Mouse (Mus musculus): Measurements from ENCODE around the gene Atg9b.

Gene Atg9b

DNA sequence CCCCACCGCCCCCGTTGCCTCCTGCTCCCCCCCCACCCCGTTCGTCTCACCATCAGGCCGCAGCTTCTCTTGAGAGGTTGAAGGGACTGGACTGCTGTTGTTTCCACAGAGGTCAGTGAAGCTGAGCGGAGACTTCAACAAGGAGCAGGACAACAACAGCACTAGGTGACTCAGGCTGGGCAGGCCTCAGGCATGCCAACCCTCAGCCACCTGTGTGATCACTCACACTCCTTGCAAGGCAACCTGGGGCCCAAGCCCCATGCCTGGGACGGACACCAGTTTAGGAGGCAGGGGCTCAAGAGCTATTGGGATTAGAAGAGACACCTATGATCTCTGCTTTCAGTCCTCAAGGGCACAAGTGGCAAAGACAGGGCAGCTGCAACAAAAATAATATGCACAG is at the start of gene Atg9b:
TSS of gene Atg9b (minus strand) at position 280 of the 400 bp plus-strand sequence.
- no peak for DNase-seq (ENCODE audit: low read depth)

GRCm38 (mm10) chr5:24441187-24441586 is 49.2 kb upstream of the Atg9b start:
- no peak for DNase-seq (ENCODE audit: low read depth)

- no peak for DNase-seq (ENCODE audit: low read depth)
Observed at GRCm38 (mm10) chr5:24433993-24434392, 42.0 kb upstream of the Atg9b start.

DNA sequence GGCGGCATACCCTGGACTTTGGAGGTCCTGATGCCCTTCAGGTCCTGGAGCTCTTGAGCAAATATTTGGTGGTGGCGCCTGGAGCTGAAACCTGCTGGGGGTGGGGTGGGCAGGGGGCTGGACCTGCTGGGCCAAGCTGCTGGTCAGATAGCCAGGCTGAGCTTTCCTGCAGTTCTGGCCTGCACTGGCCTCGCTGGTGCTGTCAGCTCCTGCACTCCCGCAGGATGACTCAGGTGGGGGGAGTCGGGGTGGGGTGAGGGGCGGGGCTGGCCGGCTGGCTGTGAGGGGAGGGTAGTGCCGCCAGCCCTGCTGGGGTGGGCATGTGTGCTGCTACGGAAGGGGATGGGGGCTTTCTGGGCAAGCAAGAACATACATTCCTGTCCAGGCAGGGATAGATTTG is 36.7 kb upstream of the Atg9b start:
- peak; percentile 75 for DNase-seq (ENCODE audit: low read depth)

DNA sequence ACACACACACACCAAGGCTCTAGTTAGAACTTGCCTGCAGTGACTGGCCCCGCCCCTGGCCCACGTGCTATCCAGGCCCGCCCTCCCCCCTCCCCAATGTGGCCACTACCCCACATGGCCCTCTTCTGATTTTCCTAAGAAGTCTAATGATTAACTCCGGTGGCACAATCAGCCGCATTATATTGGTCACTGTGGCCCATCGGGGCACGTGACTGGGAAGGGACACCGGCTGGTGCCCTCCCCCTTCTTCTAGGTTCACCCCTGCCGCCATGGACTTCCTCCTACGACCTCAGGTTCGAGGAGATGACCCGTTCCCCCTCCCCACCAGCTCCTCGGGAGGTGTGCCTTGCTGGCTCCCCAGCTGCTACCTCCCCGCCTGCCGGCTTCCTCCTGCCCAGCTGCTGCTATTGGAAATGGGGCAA is 36.0 kb upstream of the Atg9b start:
- DNase-seq (ENCODE audit: low read depth), result peak; percentile 74

GRCm38 (mm10) chr5:24427285-24427633 is 35.3 kb upstream of the Atg9b start:
- no peak for DNase-seq (ENCODE audit: low read depth)

DNA sequence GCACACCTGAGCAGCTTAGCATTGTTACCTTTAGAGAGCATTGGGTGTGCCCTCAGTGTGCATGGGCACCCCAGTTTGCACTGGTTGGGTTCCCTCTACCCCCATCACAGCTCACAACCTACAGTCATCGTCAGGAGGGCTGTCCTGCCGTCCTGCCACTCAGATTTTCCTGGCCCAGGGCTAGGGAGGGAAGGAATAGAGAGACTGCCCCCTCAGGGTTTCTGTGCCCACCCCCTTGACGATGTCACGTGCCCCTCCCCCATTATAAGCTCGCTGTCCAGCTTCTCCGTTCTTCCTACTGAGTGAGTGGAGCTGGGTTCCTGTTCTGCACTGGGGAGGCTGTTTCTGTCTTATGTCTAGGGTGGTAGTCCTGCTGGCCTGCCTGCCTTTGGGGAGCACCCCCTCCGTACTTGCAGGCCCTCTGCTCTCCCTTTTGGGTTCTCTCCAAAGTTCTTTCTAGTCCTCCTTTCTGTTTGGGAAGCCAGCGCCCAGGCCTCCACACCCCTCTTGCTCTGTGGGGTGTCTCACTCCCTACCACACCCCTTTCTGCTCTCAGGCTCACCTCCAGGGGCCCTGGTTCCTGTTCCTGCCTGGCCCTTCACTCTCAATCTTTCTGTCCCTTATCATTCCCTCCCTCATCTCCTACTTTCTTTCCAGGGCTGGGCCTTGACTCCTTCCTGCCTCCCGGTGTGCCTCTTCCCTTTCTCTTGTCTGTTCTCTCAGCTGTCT is 34.8 kb upstream of the Atg9b start:
- DNase-seq (ENCODE audit: low read depth), result peak; percentile 92

DNA sequence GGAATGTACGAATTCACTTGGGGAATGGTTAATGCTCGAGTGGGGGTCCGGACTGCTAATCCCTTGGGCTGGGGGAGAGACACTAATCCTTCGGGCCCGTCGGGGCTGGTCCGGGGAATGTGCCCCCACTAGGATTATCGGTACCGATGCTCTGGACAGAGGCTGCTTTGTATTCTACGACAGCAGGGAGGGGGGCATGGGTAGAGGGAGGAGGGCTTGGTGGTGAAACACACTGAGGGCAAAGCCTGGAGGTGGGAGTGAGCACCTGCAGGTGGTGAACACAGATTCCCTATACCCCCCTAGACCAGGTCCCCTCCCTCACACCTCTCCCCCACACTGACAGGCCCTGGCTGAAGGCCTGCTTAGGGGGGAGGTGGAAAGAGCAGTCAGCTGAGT is 34.1 kb upstream of the Atg9b start:
- DNase-seq (ENCODE audit: low read depth), result peak; percentile 72

GRCm38 (mm10) chr5:24425421-24426036 is 33.6 kb upstream of the Atg9b start:
- peak; percentile 78 for DNase-seq (ENCODE audit: low read depth)

- peak; percentile 97 for DNase-seq (ENCODE audit: low read depth)
Observed at GRCm38 (mm10) chr5:24424861-24425411, 33.0 kb upstream of the Atg9b start.

DNA sequence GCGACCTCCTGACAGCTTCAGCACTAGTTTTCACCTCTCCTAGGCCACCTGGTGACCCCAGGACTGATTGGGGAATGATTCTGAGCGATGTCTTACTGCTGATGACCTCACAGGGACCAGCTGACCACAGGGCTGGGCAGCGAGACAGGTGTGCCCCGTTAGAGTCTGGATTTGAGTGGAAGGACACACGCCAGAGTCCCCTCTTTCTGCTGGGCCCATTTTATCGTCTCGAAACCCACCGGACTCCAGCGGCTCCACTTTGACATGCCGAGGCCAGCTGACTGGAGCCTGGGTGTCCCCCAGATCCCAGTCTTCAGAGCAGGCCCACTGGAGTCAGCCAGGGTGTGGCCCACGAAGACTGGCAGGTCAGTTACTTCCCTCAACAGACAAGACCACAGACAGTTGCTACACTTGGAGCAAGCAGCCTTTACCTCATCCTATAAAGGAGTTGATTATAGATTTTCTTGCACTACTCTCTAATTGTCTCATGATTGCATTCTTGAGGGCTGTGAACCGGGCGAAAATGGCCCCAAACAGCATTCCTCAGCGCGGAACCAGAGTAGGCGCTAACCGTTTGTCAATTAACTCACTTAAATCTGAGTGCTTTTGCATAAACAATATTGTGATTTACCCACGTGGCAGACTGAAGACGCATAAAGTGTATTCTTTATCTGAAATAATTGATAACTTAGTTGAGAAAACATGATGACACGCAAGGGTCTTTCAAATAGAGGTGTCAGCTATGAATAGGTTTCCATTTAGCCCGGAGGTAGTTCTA is 32.2 kb upstream of the Atg9b start:
- no peak for DNase-seq (ENCODE audit: low read depth)

DNA sequence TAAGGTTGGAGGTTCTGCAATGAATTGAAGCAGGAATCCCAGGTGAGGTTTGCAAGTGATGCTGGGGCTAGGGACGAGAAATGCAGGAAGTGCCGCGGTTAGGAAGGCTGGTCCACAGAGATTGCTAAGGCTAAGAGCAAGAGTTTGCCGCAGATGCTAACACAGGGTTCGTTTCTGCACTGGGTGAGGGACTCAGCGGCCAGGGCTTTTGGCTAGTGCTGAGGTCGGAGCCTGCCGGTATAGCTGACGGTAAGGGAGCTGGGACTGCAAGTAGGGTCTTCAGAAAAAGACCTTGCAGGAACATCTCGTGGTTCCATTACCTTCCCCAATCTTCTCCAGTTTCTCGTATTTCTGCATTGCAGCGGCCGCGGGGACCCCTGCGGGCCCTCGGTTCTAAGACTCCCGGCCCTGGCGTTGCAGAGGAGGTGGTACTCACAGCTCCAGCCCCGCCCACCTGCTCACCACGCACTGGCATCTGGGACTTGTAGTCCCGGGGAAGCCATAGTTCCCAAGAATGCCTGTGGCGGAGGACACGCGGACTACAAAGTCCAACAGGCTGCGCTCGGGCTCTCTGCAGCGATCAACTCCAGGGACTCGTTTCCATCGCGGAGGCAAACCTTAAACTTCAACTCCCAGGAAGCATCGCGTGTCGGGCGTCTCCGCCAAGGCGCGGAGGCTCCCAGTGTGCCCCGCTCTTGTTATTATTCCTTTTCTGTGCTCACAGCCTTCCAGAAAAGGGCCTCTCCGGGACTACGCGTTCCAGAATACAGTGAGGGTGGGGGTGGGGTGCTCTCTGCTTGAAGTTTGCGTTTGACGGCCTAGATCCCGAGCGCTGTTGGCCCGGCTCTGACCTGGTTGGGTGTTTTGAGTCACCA is 31.4 kb upstream of the Atg9b start, which contains the start of the genes Cdk5 and Slc4a2:
TSS of gene Cdk5 (minus strand) at position 402 of the 875 bp plus-strand sequence.
TSS of gene Slc4a2 (plus strand) at position 709 of the 875 bp plus-strand sequence.
- peak; percentile 99 for DNase-seq (ENCODE audit: low read depth)

DNA sequence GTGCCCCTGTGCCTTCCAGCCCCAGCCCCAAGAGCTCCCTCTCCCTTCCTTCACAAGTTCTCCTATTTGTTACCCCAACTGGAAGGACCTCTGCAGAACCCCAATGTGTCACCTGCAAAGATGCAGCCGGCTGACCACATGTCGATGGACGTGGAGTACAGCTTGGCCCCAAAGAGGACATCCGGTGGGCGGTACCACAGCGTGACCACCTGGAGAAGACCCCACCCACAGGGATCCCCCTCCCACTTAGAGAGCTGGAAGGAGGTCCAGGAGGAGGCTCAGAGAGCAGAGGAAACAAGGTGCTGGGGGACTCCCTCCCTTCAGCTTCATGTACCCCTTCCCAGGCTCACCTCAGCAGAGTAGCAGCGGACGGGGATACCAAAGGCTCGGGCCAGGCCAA is 28.4 kb upstream of the Atg9b start:
- DNase-seq (ENCODE audit: low read depth), result no peak

- no peak for DNase-seq (ENCODE audit: low read depth)
Observed at GRCm38 (mm10) chr5:24417587-24417986, 25.6 kb upstream of the Atg9b start.

DNA sequence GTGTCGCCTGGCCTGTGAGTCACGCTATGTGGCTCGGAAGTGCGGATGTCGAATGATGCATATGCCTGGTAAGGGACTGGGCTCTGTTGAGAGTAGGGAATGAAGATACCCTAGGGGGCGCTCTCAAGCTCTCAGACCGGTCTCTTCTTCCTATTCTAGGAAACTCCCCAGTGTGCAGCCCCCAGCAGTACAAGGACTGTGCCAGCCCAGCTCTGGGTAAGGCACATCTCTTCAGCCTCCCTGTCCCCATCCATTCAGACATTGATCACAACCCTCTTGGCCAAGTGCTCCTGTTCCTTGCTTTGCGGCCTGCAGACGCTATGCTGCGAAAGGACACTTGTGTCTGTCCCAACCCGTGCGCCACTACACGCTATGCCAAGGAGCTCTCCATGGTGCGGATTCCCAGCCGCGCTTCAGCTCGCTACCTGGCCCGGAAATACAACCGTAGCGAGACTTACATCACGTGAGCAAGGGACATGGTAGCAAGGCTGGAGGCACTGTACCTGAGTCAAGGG is 24.3 kb upstream of the Atg9b start:
- peak; percentile 76 for DNase-seq (ENCODE audit: low read depth)

DNA sequence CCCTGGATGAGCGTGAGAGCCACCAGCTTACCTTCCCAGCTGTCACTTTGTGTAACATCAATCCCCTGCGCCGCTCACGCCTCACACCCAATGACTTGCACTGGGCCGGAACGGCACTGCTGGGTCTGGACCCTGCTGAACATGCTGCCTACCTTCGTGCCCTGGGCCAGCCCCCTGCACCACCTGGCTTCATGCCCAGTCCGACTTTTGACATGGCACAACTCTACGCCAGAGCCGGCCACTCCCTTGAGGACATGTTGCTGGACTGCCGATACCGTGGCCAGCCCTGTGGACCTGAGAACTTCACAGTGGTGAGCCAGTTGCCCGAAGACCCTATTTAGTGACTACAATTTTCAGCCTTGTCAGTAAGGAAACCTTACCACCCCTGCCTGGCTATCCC is 22.0 kb upstream of the Atg9b start:
- DNase-seq (ENCODE audit: low read depth), result no peak

DNA sequence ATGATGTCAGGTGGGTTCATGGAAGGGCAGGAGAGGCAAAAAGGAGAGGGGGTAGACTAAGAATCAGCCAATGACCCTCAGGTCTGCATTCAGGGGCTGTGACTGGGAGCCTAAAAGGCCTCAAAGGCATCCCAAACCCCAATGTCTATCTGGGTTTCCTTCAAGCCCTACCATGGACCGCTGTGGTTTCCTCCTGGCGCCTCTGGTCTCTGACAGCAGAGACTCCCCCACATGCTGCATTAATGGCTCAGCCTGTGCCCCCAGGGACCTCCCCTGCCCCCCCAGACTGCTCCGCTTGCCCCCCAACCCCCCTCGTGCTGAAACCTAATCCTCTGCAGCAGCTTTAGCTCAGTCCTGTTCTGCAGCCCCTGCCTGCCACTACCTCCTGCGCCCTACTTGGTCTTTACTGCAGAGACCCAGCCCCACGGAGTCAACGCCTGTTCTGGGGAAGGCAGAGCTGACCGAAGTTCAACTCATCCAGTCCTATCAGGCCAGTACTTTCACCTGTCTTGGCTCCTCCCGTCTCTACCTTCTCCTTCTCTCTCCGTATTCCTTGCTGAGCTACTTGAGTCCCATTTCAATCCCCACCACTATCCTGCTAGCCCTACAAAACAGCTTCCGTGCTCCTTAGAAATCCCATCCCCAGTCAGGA is 21.2 kb upstream of the Atg9b start, which contains the start of gene Asic3:
TSS of gene Asic3 (plus strand) at position 351 of the 652 bp plus-strand sequence.
- DNase-seq (ENCODE audit: low read depth), result peak; percentile 41

DNA sequence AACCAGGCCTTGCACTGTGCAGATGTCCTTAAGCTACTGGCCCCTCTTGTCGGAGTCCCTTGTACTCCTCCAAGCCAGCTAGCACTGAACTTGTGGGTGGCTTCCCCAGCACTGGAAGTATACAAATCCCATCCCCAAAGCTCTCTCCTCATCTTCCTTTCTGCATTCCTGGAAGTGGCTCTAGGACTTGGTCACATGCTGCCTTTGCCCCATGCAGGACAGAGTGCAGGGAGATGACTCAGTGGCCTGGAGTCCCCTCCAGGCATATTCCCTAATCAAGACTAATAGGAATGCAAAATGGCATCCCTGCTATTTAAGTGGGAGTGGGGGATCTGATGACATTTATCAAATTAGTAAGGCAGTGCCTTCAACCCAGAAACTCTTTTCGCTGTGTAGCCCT is 20.1 kb upstream of the Atg9b start:
- peak; percentile 51 for DNase-seq (ENCODE audit: low read depth)

DNA sequence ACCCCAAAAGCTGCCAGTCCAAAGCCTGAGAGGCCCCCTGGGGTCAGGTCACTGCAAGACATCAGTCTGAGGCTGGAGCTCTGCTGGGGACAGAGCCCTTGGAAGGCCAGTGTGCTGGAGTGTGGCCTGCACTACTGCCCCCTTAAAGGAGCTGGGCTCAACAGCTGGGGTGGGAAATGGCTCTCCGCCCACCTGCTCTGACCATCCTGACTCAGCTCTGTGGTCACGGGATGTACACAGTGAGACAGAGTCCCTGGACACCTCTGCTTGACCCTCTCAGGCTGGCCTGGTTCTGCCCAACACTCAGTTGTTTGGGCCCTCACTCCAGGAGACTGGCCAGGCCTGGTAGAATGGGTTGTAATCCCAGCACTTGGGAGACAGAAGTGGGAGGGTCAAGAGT is 17.5 kb upstream of the Atg9b start:
- peak; percentile 72 for DNase-seq (ENCODE audit: low read depth)

GRCm38 (mm10) chr5:24408651-24409050 is 16.7 kb upstream of the Atg9b start:
- no peak for DNase-seq (ENCODE audit: low read depth)

- no peak for DNase-seq (ENCODE audit: low read depth)
Observed at GRCm38 (mm10) chr5:24405389-24405876, 13.5 kb upstream of the Atg9b start.
